Mouse (Mus musculus): Measurements from ENCODE around the gene Thap7.

DNA sequence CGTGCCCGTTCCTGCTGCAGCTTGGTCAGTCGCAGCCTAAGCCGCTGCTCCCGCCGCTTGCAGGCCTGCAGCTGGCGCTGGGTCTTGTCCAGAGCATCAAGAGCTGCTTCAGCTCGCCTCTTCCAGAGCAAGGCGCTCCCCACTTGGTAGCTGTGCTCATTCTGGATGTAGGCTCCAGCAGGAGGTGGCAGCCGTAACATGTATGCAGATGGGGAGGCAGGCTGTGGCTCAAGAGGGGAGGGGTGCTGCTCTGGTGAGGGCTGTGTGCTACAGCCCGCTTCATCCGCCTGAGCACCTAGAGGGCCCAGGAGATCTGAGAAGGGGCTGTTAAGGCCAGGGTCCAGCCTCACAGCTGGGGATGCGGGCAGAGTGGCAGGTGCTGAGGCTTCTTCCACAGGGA is 2.7 kb downstream of the Thap7 start:
- TF ChIP-seq CTCF (conservative IDR thresholded peaks at IDR 0.05; ENCODE audit: insufficient read depth, insufficient read length, low read depth, low read length) (no peak), POLR2A (IDR thresholded peaks at IDR 0.05; ENCODE audit: low read depth, low read length) (no peak)
